Mouse (Mus musculus): ENCODE results near the gene Ccdc6. TPM values are rescaled to one million over a fixed set of nuclear protein-coding genes. Genes with fewer than 3 reads are reported as not detected.

Ccdc6 gene
- 14.7 and 16.4 TPM in 2 replicates for polyA plus RNA-seq (2015; fragmentation: Nextera tagmentation; extraction: Ambion mirVana)

- DNase-seq (ENCODE audit: low spot score): peak; percentile 91
Observed at GRCm38 (mm10) chr10:70096366-70097188, at the start of gene Ccdc6. Gene Ccdc6 (plus strand): TSS chr10:70097121.

- no peak for DNase-seq (ENCODE audit: low spot score)
Observed at GRCm38 (mm10) chr10:70049771-70050170, 47.1 kb upstream of the Ccdc6 start.

DNA sequence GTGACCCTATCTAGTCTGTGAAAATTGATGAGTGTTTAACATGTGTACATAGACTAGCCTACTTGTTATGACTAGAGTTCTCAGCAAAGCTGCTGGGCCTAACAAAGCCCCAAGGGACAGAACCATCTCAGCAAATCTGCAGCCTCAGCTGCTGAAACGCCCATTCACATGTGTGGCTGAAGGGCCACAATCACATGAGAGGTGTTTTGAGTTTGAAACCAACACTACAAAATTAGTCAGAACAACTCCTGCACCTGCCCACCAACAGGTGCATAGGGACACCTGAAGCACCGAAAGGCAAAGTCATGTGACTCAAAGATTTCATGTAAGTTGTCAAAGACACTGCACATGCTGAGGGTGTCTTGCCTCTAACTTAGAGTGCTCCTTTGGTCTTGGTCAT, 41.6 kb upstream of the Ccdc6 start:
- DNase-seq (ENCODE audit: low spot score): no peak

DNA sequence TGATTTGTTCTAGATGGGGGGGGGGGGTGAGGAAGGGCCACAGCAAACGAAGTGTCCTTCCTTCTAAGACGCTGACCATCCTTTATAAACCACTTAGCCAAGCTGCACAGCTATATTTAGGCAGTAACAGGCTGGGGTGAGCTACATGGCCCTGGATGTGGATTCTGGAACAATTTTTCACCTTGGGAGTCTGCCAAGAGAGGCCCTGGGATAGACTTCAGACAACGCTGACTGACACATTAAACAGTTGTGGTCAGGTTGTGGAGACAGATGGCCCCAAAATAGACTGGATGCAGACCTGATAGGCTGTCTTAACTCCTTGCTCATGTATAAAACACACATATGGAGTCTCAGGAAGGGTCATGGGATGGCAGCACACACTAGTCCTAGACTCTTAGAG, 39.9 kb upstream of the Ccdc6 start:
- no peak for DNase-seq (ENCODE audit: low spot score)

DNA sequence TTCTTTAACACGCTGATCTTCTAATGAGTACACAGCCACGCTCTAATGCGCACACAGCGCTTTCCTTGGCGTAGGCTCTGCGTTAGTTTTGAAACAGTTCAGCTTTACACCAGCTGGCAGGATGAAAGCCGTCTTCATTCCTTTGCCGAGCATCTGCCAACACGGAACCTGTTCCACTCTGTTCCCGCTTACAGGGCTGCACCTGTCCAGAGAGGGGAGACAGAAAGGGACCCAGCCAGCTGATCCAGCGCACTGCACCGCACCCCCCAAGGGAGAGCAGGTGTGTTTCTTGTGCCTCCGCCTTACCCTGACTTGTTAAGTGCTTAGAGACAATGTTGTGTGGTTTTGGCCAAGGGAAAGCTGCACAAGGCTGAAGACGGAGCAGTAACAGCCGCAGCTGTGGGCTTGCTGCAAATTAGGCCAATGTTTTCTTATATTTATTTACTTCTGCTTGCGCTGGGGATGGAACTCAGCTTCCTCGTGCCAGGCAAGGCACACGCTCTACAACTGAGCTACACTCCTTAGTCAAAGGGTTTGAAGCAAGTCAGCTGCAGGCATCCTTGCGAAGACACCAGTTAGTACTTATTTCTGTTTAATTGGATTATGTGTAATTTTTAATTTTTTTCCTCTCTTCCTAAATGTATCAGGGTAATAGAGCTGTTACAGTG, 36.8 kb upstream of the Ccdc6 start:
- DNase-seq (ENCODE audit: low spot score): peak; percentile 71

DNA sequence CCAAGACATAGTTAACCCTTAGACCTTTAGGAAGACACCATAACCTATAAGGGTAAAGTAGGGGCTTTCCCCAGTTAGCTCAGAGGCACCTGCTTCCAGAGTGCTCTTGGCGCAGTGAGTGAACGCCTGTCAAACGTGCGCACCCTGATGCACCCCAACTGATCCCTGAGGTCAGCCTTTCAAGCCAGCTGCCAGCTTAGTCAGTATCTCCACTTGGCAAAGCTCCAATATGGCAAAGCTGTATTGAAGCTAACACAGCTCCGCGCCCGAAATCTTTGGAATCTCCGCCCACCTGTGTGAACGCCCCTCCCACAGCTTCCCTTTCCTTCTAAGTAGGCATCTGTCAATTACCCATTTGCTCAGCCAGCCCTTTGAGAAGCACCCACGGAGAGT, 36.2 kb upstream of the Ccdc6 start:
- peak; percentile 51 for DNase-seq (ENCODE audit: low spot score)

- no peak for DNase-seq (ENCODE audit: low spot score)
Observed at GRCm38 (mm10) chr10:70063881-70064555, 32.9 kb upstream of the Ccdc6 start.

DNA sequence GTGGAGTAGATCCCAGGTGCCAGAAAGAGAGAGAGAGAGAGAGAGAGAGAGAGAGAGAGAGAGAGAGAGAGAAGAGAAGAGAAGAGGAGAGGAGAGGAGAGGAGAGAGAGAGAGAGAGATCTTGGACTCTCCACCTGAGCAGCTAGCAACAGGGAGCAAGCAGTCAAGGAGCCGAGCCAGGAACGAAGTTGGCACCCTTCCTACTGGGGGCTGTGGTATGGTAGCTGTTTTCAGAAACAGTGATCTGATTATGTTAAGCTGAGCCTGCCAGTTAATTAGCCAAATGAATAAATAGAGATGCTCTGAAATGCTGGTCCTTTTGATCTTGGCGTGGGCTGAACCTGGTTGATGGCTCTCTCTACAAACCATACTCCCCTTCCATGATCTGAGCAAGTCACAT, 31.7 kb upstream of the Ccdc6 start:
- DNase-seq (ENCODE audit: low spot score): no peak

DNA sequence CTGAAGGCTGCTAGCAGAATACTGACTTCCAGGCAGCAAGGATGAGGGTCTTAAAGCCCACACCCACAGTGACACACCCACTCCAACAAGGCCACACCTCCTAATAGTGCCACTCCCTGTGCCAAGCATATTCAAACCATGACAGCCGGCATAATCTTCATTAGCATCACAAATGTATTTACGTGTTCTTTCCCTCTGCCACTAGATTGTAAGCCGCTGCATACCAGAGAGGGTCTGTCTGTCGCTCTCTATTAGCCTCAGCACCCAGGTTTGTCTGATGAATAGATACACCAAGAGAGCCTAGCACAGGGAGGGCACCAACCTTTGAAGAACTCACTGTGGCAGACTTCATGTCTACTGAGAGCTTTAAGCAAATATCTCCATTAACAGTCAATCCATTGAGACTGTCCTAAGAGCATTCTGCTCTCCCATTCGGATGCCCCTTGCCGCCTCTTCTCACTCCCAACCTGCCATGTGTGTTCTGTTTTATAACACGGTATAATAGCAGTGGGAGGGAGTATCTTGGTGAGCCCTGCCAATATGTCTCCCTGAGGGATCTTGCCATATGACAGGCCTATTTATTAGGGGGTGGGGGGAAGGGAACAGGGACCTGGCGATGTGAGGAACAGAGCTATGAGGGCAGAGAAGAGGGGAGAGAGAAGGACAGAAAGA, 30.3 kb upstream of the Ccdc6 start:
- DNase-seq (ENCODE audit: low spot score): no peak

GRCm38 (mm10) chr10:70067169-70068115, 29.5 kb upstream of the Ccdc6 start:
- DNase-seq (ENCODE audit: low spot score): no peak

- no peak for DNase-seq (ENCODE audit: low spot score)
Observed at GRCm38 (mm10) chr10:70069321-70069720, 27.6 kb upstream of the Ccdc6 start.

- DNase-seq (ENCODE audit: low spot score): no peak
Observed at GRCm38 (mm10) chr10:70071334-70071733, 25.6 kb upstream of the Ccdc6 start.

DNA sequence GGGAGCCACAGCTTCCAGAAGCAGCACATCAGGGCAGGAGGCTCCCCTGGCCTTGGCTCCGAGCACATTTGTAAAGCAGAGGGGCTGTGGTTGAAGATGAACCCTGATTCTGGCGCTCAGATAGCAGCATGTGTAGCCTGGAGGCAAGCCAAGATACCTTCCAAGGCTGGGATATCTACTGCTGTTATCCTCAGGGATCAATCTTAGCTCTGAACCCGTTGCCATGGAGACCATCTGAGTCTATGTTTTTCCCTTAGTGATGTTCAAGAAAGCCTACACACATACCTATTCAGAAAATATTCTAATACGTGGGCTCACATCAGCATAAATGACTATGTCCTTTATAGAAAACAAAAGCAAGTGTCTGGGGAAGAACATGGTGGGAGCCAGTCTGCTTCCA, 19.5 kb upstream of the Ccdc6 start:
- no peak for DNase-seq (ENCODE audit: low spot score)

DNA sequence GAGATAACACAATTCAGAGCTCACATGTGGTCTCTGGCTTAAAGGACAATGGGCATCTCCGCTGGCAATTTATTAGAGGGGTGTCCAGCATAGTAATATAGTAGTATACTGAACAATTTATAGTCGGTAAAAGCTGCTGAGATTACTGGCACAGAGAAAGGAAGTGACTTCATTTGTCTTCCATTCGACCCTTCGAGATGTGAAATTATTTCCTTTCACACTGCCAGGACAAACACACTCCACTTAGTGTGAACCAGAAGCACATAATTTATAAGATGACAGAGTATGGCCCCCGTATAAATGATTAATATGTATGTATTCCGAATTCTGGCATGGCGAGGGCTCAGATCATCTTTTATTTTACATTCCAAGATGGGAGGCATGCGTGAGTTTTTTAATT, 16.0 kb upstream of the Ccdc6 start:
- no peak for DNase-seq (ENCODE audit: low spot score)

DNA sequence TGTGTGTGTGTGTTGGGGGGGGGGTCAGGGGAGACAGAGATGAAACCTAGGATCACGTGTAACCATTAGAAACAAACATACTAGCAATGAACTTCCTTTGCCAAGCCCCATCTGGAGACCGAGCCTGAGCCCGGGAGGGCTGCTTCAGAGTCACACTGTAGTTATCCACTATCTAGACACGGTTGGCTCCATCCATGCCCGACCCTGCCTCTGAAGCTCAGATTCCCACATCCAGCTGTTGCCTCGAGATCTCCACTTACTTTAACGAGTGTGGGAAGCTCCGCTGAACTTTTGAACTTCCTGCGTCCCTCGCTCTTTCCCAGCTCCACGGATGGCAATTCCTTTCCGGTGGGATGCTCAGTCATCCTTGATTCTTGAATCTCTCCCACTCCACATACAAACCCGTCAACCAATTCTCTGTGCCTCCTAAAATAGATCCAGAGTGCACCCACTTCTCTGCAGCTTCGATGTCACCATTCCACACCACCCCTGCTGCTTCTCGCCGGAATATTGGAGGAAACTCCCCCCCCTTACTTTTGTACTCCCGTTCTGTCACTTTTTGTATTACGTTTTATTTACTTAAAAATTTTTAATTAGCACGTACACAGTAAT, 15.3 kb upstream of the Ccdc6 start:
- DNase-seq (ENCODE audit: low spot score): no peak

- peak; percentile 32 for DNase-seq (ENCODE audit: low spot score)
Observed at GRCm38 (mm10) chr10:70083241-70083640, 13.7 kb upstream of the Ccdc6 start.

DNA sequence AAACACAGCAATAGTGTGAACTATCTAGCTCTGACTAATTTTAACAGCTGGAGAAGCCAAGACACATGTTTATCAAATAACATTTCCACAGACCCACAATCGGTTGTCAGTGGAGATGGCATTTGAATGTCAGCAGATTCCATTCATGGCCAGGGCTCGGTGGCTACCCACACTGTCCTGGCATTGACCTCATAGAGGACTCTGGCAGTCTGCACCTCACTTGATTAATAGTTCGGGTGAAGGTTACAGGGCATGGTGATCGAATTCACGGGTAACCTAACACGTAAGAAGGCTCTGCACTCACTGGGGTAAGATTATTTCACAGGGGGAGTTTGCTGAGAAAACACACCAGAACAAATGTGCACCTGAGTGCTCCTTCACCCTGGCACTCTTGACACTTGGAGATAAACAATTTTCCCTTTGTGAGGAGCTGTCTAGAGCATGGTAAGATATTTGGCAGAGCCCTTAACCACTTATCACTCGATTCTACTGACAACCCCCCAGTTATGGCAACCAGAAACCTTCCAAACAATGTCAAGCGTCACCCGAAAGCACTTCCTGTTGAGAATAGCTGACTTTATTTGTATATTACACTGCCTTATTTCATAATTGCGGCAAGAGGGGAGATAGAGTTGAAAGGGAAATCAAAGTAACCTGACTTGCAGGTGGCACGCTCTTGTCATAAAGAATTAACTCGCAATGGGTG, 11.5 kb upstream of the Ccdc6 start:
- no peak for DNase-seq (ENCODE audit: low spot score)

GRCm38 (mm10) chr10:70088788-70089187, 8.1 kb upstream of the Ccdc6 start:
- DNase-seq (ENCODE audit: low spot score): no peak

DNA sequence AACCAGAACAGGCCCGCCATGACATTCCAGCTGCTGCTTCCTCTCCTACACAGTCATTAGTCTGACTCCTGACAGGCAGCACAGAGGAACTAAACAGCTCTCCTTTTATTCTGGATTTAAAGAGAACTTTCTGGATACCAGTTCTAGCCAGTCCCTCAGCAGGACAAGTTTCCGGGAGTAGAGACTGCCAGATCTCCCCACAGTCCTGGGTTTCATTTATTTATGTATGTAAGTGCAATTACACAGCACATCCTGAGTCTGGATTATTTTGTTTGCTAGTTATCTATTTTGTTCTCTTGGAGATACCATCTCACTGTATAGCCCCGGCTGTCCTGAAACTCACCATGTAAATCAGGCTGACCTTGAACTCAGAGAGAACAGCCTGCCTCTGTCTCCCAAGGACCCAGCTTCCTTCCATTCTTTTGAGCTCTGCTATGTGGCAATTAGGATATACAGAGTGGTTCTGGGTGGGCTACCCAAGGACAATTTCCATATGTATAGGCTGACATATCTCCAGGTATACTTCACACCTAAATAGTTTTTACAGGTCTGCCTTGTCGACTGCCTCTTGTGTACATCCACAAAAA, 5.0 kb upstream of the Ccdc6 start:
- no peak for DNase-seq (ENCODE audit: low spot score)
